Mouse (Mus musculus) heart, postnatal 25 days (tissue): ENCODE measurements around the gene 4930451I11Rik. TPM values are rescaled to one million over a fixed set of nuclear protein-coding genes. Genes with fewer than 3 reads are reported as not detected.

Experiments
- DNase-seq: peaks from one replicate; pipeline ENCODE4 v3.0.0; 2022; ENCODE audit warnings: low spot score
- intact Hi-C: fragments of 180-260 bp; cut with DNase I; formaldehyde crosslinking; loops from one replicate; pipeline ENCODE4 v1.15.1; 2025
- total RNA-seq, 2 experiments: library from RNA; stranded (reverse); gene quantifications; 2 replicates each; pipeline ENCODE4 v1.2.3; 2021

Gene 4930451I11Rik
- total RNA-seq, 2 experiments from 2014 or later = not detected

DNA sequence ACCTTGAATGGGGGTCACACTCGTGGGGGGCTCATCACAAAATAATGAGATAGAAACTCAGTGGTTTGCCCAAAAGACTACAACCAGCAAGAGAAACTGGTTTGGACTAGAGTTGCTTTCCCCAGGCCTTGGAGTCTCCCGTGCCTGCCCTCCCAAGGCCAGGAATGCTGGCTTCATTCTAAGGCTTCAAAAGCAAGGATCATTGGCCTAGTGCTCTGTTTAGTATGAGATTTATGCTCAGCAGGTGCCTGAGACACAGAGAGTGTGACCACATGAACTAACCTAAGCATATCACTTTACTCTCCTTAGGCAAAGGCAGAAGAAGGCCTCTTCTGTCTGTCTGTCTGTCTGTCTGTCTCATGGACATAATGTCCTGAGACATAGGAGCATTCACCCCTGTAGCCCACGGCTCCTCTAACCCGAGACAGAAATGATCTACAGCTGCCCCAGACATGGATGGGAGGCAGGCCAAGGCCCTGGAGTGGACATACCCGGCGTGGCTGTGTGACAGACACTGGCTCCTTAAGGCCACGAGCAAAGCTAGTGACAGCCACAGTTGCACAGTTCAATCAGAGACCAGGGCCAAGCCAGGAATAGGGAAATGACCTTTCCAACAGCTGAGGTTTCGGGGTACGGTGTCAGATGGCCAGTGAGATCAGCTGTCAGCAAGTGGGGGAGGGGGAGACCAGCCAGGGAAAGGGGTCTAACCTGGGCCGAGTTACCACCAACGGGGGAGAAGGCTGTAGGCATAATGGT, 29.1 kb downstream of the 4930451I11Rik start:
- DNase-seq = no peak
- intact Hi-C loops = loop anchor here (5.0 kb wide), 1 partner anchor 230 kb away; no protein-coding TSS in a partner anchor

- intact Hi-C loops = loop anchor here (5.0 kb wide), 1 partner anchor 231 kb away; no protein-coding TSS in a partner anchor
- DNase-seq = no peak
Measured at GRCm38 (mm10) chr7:126801057-126801422, 30.4 kb downstream of the 4930451I11Rik start.

DNA sequence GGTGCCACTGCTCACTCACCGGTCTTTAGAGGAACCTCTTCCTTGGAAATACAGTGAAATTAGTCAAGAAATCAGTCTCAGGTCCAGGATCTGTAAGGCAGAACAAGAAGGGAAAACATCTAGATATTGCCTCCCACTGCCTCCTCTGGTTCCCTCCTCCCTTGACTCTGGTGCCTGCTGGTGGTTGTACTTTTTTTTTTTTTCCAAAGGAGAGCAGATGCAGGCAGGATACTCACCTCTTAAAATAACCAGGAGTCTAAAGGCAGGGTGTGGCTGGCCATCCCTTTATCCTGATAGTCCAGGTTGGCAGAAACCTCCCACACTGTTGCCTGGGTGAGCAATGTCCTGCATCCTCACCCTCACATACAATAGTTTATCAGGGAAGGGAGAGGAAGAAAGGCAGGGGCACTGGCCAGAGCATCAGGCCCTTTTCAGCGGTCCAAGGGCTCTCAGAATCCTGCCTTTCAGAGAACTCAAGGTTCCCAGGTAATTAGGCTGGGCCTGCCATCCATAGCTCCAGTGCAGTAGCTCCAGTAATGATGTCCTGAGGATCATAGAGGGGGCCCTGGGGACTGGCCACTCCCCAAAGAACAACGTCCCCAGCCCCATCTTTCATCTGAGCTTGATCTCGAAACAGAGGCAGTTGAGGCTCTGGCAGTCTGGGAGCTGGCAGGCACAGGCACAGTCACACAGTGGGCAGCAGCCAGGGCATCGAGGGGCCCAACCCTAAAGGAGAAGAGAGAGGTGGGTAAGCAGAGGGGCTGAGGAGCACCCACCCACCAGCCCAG, 31.0 kb downstream of the 4930451I11Rik start:
- intact Hi-C loops = loop anchor here (5.0 kb wide), 1 partner anchor 232 kb away; no protein-coding TSS in a partner anchor
- no peak for DNase-seq

DNA sequence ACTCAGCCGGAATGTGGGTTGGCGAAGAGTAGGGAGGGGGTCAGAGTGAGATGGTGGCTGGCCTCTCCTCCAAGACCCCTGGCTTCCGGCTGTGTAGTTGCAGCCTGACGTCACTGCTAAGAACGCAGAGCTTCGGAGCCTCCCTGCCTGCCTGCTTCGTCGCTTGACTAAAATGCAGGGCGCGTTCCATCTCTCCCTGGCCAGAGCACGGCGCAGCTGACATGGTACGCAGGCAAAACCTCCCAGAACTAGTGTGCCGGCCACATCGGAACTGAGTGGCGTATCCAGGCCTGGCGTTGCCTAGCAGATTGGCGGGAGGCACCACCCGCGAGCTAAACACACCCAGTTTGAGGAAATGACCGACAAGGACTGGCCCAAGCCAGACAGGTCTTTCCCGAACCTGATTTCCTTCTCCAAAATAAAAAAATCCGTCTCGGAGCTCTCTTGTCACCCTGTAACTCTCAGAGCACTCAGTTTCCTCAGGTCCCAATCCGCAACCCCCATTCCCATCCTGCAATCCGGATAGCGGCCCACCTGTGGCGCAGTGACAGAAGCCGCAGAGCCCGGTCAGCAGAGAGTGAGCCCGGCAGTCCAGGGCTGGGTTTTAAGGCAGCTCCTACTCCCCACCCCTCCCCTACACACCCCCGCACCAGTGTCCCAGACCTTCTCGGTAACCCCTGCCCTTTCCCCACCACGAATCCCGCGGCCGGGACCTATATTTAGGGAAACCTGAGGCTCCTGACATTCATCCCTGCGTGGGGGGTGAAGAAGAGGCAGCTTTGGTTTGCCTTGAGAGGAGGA, 31.8 kb downstream of the 4930451I11Rik start:
- no peak for DNase-seq
- intact Hi-C loops = loop anchor here (5.0 kb wide), 1 partner anchor 233 kb away; no protein-coding TSS in a partner anchor

DNA sequence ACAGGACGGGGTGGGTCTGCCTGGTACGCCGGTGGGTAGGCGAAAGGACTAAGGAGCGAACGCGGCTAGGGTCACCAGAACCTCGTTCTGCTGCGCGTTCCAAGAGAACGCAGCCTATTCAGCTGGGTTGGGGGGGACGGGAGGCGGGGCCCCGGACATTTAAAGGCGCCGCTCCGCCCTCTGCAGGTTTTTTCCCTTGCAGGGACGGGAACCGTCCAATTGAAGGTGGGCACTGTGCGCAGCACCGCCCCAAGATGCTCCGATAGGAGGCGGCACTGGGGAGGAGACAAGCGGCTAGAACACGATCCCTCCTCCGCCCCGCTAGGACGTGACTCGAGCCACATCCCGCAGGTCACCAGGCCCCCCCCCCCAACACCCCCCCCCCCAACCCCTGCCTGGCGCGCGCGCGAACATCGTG, 32.4 kb downstream of the 4930451I11Rik start:
- intact Hi-C loops = no loop called here
- DNase-seq = peak; percentile 98

DNA sequence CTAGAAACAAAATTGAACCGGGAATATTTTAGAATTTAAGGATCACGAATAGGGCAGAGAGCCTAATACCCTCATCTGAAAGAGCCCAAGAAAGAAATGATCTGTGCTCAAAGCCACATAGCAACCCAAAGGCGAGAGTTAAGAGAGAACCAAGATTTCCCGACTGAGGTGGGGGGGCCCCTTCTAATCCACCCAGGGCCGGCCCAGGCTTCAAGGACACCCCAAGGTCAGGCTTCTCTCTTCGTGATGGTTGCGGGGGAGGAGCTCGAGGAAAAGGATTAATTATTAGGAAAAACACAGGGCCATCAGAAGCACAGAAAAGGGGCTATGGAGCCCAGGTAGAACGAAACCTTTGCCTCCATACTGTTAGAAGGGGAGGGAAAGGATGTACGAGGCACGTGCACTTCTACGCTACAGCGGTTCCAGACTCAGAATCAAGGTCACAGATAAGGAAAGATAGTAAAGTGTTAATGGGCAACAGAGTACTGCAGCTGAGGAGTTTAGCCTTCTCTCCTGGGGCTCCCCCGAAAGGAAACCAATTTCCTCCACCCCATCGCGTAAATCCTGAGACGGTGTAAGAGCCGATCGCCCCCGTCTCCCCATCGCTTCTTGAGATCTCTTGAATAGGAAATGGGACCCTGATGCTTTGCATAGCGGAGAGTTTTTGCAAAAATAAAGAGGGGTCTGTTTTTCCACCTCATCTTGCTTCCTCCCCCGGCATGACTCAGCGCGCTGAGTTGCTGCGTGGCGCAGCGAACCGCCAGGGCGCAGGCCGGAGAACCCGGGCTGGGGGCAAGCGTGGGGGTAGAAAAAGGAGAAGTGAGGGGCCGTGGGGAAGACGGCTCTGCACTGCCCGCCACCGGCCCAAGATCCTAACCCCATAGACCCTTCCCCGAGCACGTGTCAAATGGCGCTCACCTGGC, 33.1 kb downstream of the 4930451I11Rik start:
- intact Hi-C loops = no loop called here
- no peak for DNase-seq

- intact Hi-C loops = no loop called here
- DNase-seq = no peak
Measured at GRCm38 (mm10) chr7:126797411-126798126, 33.9 kb downstream of the 4930451I11Rik start, which contains the start of gene Fam57b. Fam57b (plus strand) TSS chr7:126797668.

GRCm38 (mm10) chr7:126796350-126796932, 35.0 kb downstream of the 4930451I11Rik start:
- no peak for DNase-seq
- intact Hi-C loops = no loop called here

DNA sequence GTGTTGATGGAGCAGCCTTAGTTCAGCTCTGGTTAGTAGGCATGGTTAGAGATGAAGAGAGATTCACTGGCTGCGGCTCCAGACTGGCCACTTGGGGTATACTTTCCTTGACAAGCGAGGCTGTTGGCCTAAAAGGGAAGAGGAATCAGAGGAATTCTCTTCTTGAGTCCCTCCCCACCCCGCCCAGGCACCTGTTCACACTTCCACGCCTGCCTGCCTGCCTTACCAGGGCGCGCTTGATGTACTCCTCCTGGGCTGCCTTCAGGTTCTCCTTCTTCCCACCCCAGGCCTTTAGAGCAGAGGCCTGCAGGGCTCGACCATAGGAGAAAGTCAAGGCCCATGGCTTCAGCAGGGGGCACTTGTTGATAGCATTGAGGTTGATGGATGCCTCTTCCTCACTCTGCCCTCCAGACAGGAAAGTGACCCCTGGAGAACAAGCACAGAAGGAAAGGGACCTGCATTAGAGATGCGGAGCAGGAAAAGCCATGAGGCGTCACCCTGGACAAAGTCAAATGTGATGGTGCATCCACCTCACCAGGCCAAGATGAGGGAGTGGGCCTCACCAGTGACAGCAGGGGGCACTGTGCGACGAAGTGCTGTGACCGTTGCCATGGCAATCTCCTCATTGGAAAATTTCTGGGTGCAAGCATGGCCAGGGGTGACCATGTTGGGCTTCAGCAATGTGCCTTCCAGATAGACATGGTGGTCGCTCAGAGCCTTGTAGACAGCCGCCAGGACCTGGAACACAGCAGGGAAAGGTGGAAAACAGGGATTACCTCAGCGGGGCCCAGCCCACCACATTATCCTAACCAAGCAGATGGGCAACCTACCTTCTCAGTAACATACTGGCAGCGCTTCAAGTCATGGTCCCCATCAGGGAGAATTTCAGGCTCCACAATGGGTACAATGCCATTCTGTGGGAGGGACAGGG, 35.8 kb downstream of the 4930451I11Rik start:
- intact Hi-C loops = no loop called here
- DNase-seq = no peak

DNA sequence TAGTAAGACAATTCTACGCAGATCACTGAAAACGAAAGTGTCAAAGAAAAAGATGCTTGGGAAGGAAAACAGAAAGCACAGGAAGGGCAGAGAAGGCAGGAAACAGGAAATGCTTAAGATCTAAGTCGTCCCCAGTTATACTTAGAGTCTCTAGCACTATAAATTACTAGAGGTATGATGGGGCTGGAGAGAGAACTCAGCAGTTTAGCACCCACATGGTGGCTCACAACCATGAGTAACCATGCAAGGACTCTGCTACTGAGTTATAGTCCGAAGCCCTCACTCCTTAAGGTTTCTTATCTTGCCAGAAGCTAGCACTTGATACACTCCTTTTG, 37.2 kb downstream of the 4930451I11Rik start:
- intact Hi-C loops = no loop called here
- no peak for DNase-seq

DNA sequence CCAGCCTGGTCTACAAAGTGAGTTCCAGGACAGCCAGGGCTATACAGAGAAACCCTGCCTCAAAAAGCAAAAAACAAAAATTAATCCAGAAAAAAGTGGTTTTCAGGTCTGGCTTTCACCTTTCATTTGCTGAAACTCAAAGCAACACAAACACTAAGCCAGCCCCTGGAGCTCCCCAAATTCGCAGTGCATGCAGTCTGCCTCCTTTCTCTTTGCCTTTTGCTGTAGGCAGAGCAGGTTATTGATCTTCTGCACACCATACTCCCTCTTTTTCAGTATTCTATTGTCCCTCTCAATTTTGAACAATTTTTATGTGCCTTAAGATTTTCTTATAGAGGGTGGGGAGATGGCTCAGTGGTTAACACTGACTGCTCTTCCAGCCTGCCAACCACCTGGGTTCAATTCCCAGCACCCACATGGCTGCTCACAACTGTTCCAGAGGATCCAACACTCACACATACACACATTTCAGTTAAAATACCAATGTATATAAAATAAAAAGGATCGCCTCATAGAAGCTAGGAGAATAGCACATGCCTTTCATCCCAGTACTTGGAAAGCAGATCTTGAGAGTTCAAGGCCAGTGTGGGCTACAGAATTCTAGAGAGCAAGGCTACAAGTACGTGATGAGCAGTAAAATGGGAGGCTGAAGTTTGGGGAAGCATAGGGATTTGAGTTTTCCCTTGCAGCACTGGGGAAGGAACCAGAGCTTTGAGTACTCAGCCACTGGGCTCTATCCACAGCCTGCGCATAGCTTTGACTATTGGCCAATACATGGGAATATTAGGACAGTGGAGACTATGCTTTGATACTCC, 37.8 kb downstream of the 4930451I11Rik start:
- intact Hi-C loops = no loop called here
- DNase-seq = no peak

- intact Hi-C loops = no loop called here
- DNase-seq = no peak
Measured at GRCm38 (mm10) chr7:126792721-126793443, 38.6 kb downstream of the 4930451I11Rik start.

- peak; percentile 93 for DNase-seq
- intact Hi-C loops = no loop called here
Measured at GRCm38 (mm10) chr7:126791851-126792720, 39.4 kb downstream of the 4930451I11Rik start, which contains the start of gene Ppp4c. Ppp4c (minus strand) TSS chr7:126792496.

GRCm38 (mm10) chr7:126789141-126789540, 42.3 kb downstream of the 4930451I11Rik start:
- intact Hi-C loops = no loop called here

GRCm38 (mm10) chr7:126786142-126786541, 45.3 kb downstream of the 4930451I11Rik start:
- DNase-seq = no peak
- intact Hi-C loops = no loop called here

More at GRCm38 (mm10) chr7:126789141-126789540, 42.3 kb downstream of the 4930451I11Rik start:
- no peak for DNase-seq
